Mouse (Mus musculus): ENCODE measurements around the gene Hsd3b6. TPM values are rescaled to one million over a fixed set of nuclear protein-coding genes. Genes with fewer than 3 reads are reported as not detected.

Hsd3b6 gene
- 0.48 and 1.2 TPM in 2 replicates for polyA plus RNA-seq (2014; fragmentation: Nextera tagmentation; extraction: Ambion mirVana)

DNA sequence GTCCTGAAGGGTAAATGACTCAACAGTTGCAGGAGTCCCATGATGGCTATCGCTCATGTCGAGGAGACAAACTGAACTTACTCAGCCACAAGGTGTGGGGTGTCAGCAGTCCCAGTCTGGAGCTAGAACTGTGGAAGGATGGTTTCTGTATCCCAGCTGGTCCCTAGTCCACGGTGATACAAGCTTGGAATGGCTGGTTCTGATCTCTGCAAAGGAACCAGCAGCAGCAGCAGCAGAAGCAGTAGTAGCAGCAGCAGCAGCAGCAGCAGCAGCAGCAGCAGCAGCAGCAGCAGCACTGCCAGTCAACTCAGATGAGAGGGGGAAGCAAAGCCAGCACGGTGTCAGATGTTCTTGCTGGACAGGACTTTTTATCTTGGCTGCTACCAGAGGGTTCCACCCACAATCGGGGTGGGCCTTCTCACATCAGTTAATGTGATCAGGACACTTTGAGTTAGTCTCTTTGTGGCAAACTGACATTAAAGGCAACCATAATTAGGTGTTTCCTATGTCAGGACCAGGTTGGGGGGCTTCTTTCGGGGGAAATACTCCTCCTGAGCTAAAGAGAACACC is at the start of gene Hsd3b6:
Gene Hsd3b6 (minus strand): TSS at position 343 of the 570 bp plus-strand sequence.
- DNase-seq (ENCODE audit: low spot score), result no peak
- H3K27me3 ChIP-seq (ENCODE audit: control insufficient read depth, insufficient read depth, low read length), result no peaks in the 10 kb centered on the region
- H3K9me3 ChIP-seq (ENCODE audit: control insufficient read depth, low read length), result no peaks in the 10 kb centered on the region
- no peak for ATAC-seq (ENCODE audit: low FRiP score)
- H3K4me2 ChIP-seq (replicated peaks), result no peak within 1 kb of the TSS
- 81% methylated on average over 6 of the region's 6 CpGs for WGBS
- H3K9ac ChIP-seq, result no peak within 1 kb of the TSS
- H3K4me1 ChIP-seq (replicated peaks; ENCODE audit: control insufficient read depth, insufficient read depth, low read length), result no peaks in the 10 kb centered on the region
- no peaks in the 10 kb centered on the region for H3K36me3 ChIP-seq (replicated peaks; ENCODE audit: control insufficient read depth, insufficient read depth)
- no peak within 1 kb of the TSS for H3K27ac ChIP-seq
- no peak within 1 kb of the TSS for H3K4me3 ChIP-seq (replicated peaks; ENCODE audit: low read length)

- Histone ChIP-seq H3K27me3 (ENCODE audit: control insufficient read depth, insufficient read depth, low read length) (no peaks in the 10 kb centered on the region), H3K36me3 (replicated peaks; ENCODE audit: control insufficient read depth, insufficient read depth) (no peaks in the 10 kb centered on the region), H3K9me3 (ENCODE audit: control insufficient read depth, low read length) (no peaks in the 10 kb centered on the region), H3K4me3 (replicated peaks; ENCODE audit: low read length) (no peak overlapping the region), H3K9ac (no peak overlapping the region), H3K4me2 (replicated peaks) (no peak overlapping the region), H3K27ac (no peak overlapping the region), H3K4me1 (replicated peaks; ENCODE audit: control insufficient read depth, insufficient read depth, low read length) (no peaks in the 10 kb centered on the region)
- ATAC-seq (ENCODE audit: low FRiP score) (no peak), DNase-seq (ENCODE audit: low spot score) (no peak)
- WGBS, result 95% methylated on average over 1 of the region's 1 CpGs
Measured at GRCm38 (mm10) chr3:98862800-98863199, 48.6 kb upstream of the Hsd3b6 start.

DNA sequence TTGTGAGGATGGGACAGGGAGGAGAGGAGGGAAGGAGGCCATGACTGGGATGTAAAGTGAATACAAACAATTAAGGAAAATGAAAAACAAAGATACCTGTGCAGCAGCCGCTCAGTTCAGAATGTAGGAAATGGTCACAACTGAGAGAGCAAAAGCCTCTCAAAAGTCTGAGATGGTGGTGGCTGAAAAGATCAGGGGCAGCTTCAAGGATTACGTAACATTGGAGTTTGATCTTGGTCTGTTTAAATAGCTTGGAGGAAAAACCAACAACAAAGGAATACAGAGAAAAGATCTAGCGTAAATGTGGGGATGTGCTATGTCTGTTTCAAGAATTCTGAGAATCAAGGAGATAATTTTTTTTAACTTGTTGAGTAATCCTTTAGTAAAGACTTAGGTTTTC is 45.3 kb upstream of the Hsd3b6 start, which contains the start of gene Hsd3b1:
Gene Hsd3b1 (minus strand): TSS at position 219 of the 400 bp plus-strand sequence.
- Histone ChIP-seq H3K4me1 (replicated peaks; ENCODE audit: control insufficient read depth, insufficient read depth, low read length) (no peaks in the 10 kb centered on the region), H3K4me2 (replicated peaks) (no peak within 1 kb of the TSS), H3K27me3 (ENCODE audit: control insufficient read depth, insufficient read depth, low read length) (no peaks in the 10 kb centered on the region), H3K36me3 (replicated peaks; ENCODE audit: control insufficient read depth, insufficient read depth) (no peaks in the 10 kb centered on the region), H3K4me3 (replicated peaks; ENCODE audit: low read length) (no peak within 1 kb of the TSS), H3K9me3 (ENCODE audit: control insufficient read depth, low read length) (no peaks in the 10 kb centered on the region), H3K9ac (no peak within 1 kb of the TSS), H3K27ac (no peak within 1 kb of the TSS)
- DNase-seq (ENCODE audit: low spot score), result no peak
- no peak for ATAC-seq (ENCODE audit: low FRiP score)
- 88% methylated on average over 3 of the region's 3 CpGs for WGBS

DNA sequence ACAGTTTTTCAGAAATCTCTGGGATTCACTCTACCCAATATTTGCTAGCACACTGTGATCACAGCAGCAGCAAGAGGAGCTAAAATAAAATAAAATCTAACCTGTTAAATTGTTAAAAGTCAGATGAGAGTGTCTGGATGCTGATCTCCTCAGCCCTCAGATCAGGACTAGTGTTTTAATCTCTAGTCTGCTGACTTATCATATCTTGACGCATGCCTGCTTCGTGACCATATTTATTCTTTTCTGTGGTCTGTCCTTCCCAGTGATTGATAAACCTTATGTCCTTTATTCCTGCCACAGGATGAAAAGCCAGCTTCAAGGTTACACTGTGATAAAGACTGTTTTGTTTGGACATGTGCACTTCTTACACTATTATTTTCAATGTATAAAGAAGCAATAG is 43.8 kb upstream of the Hsd3b6 start:
- Histone ChIP-seq H3K36me3 (replicated peaks; ENCODE audit: control insufficient read depth, insufficient read depth) (no peaks in the 10 kb centered on the region), H3K4me1 (replicated peaks; ENCODE audit: control insufficient read depth, insufficient read depth, low read length) (no peaks in the 10 kb centered on the region), H3K9me3 (ENCODE audit: control insufficient read depth, low read length) (no peaks in the 10 kb centered on the region), H3K9ac (no peak overlapping the region), H3K27me3 (ENCODE audit: control insufficient read depth, insufficient read depth, low read length) (no peaks in the 10 kb centered on the region), H3K27ac (no peak overlapping the region), H3K4me3 (replicated peaks; ENCODE audit: low read length) (no peak overlapping the region), H3K4me2 (replicated peaks) (no peak overlapping the region)
- ATAC-seq (ENCODE audit: low FRiP score), result no peak
- DNase-seq (ENCODE audit: low spot score), result no peak
- 93% methylated on average over 2 of the region's 2 CpGs for WGBS

DNA sequence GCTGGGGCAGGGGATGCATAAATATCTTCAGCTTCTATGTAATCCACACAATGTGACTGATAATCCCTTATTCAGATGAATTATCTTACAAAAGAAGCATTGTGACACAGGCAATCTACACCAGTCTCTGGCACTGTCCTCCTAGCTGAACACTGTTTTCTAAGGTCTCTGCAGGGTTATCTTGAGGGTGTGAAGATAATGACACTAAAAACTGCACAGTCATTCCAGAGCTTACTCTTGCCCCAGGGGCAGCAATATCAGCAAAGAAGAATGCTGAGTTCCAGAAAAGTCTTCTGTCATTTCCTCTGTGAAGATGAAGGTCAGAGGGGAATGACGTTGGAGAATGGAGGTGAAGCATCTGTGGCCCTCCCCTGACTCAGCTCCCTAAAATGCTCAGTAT is 42.6 kb upstream of the Hsd3b6 start:
- WGBS, result 75% methylated on average over 1 of the region's 1 CpGs
- DNase-seq (ENCODE audit: low spot score), result no peak

DNA sequence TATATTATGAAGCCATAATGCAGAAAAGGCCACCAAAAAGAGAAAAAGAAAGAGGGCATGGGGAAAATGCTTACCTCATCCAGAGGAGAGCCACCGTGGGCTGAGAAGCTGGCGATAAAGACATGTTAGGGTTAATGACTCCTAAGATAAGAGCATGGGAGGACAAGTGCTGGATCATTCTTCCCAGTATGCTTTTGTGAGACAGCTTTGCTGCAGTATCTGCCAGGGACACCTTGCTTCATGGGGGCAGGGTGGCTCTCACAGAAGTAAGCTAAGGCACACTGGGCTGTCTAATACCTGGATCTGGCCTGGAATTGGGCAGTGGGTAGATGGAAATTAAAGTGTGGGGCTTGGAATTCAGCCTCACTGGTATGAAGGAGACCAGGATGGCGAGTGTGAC is 40.9 kb upstream of the Hsd3b6 start:
- Histone ChIP-seq H3K4me1 (replicated peaks; ENCODE audit: control insufficient read depth, insufficient read depth, low read length) (no peaks in the 10 kb centered on the region), H3K36me3 (replicated peaks; ENCODE audit: control insufficient read depth, insufficient read depth) (no peaks in the 10 kb centered on the region), H3K27ac (no peak overlapping the region), H3K4me2 (replicated peaks) (no peak overlapping the region), H3K4me3 (replicated peaks; ENCODE audit: low read length) (no peak overlapping the region), H3K9me3 (ENCODE audit: control insufficient read depth, low read length) (no peaks in the 10 kb centered on the region), H3K27me3 (ENCODE audit: control insufficient read depth, insufficient read depth, low read length) (no peaks in the 10 kb centered on the region), H3K9ac (no peak overlapping the region)
- DNase-seq (ENCODE audit: low spot score) (no peak), ATAC-seq (ENCODE audit: low FRiP score) (no peak)
- 85% methylated on average over 3 of the region's 3 CpGs for WGBS

More for the DNA sequence above, 42.6 kb upstream of the Hsd3b6 start:
- no peak overlapping the region for H3K9ac ChIP-seq
- ATAC-seq (ENCODE audit: low FRiP score), result no peak
- H3K9me3 ChIP-seq (ENCODE audit: control insufficient read depth, low read length), result no peaks in the 10 kb centered on the region
- no peak overlapping the region for H3K4me3 ChIP-seq (replicated peaks; ENCODE audit: low read length)
- H3K36me3 ChIP-seq (replicated peaks; ENCODE audit: control insufficient read depth, insufficient read depth), result no peaks in the 10 kb centered on the region
- no peaks in the 10 kb centered on the region for H3K27me3 ChIP-seq (ENCODE audit: control insufficient read depth, insufficient read depth, low read length)
- H3K4me1 ChIP-seq (replicated peaks; ENCODE audit: control insufficient read depth, insufficient read depth, low read length), result no peaks in the 10 kb centered on the region
- H3K4me2 ChIP-seq (replicated peaks), result no peak overlapping the region
- no peak overlapping the region for H3K27ac ChIP-seq

DNA sequence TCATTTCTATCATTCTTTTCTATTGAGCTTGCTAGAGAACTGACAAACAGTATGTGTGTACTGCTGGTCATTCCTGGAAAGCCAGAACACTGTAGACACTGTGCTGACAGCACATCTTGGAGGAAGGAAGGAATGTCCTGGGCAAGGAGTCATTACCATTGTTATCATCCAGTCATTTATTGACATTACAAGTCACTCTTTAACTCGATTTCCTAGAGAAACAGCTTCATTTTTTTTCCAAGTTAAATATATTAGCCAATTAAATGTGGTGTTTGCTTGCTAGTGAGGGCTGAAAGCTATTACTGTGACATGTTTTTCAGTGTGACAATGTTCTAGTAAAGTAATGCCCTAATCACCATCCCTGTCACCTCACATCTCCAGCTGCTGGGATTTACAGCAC is 39.4 kb upstream of the Hsd3b6 start:
- DNase-seq (ENCODE audit: low spot score) (no peak), ATAC-seq (ENCODE audit: low FRiP score) (no peak)
- no peak overlapping the region for H3K27ac ChIP-seq
- no peaks in the 10 kb centered on the region for H3K4me1 ChIP-seq (replicated peaks; ENCODE audit: control insufficient read depth, insufficient read depth, low read length)
- no peaks in the 10 kb centered on the region for H3K36me3 ChIP-seq (replicated peaks; ENCODE audit: control insufficient read depth, insufficient read depth)
- no peak overlapping the region for H3K9ac ChIP-seq
- no peak overlapping the region for H3K4me2 ChIP-seq (replicated peaks)
- H3K4me3 ChIP-seq (replicated peaks; ENCODE audit: low read length), result no peak overlapping the region
- WGBS, result 38% methylated on average over 1 of the region's 1 CpGs
- H3K9me3 ChIP-seq (ENCODE audit: control insufficient read depth, low read length), result no peaks in the 10 kb centered on the region
- H3K27me3 ChIP-seq (ENCODE audit: control insufficient read depth, insufficient read depth, low read length), result no peaks in the 10 kb centered on the region

GRCm38 (mm10) chr3:98853051-98853450 is 38.8 kb upstream of the Hsd3b6 start:
- Histone ChIP-seq H3K27me3 (ENCODE audit: control insufficient read depth, insufficient read depth, low read length) (no peaks in the 10 kb centered on the region), H3K9ac (no peak overlapping the region), H3K4me1 (replicated peaks; ENCODE audit: control insufficient read depth, insufficient read depth, low read length) (no peaks in the 10 kb centered on the region), H3K4me3 (replicated peaks; ENCODE audit: low read length) (no peak overlapping the region), H3K9me3 (ENCODE audit: control insufficient read depth, low read length) (no peaks in the 10 kb centered on the region), H3K4me2 (replicated peaks) (no peak overlapping the region), H3K27ac (no peak overlapping the region), H3K36me3 (replicated peaks; ENCODE audit: control insufficient read depth, insufficient read depth) (no peaks in the 10 kb centered on the region)
- DNase-seq (ENCODE audit: low spot score), result no peak
- ATAC-seq (ENCODE audit: low FRiP score), result no peak
- WGBS, result 96% methylated on average over 3 of the region's 3 CpGs

GRCm38 (mm10) chr3:98852631-98853030 is 38.4 kb upstream of the Hsd3b6 start:
- WGBS, result 91% methylated on average over 6 of the region's 6 CpGs

GRCm38 (mm10) chr3:98851853-98852252 is 37.6 kb upstream of the Hsd3b6 start:
- Histone ChIP-seq H3K4me3 (replicated peaks; ENCODE audit: low read length) (no peak overlapping the region), H3K36me3 (replicated peaks; ENCODE audit: control insufficient read depth, insufficient read depth) (no peaks in the 10 kb centered on the region), H3K9me3 (ENCODE audit: control insufficient read depth, low read length) (no peaks in the 10 kb centered on the region), H3K27ac (no peak overlapping the region), H3K4me1 (replicated peaks; ENCODE audit: control insufficient read depth, insufficient read depth, low read length) (no peaks in the 10 kb centered on the region), H3K27me3 (ENCODE audit: control insufficient read depth, insufficient read depth, low read length) (no peaks in the 10 kb centered on the region), H3K4me2 (replicated peaks) (no peak overlapping the region), H3K9ac (no peak overlapping the region)
- 76% methylated on average over 2 of the region's 2 CpGs for WGBS
- ATAC-seq (ENCODE audit: low FRiP score), result no peak
- DNase-seq (ENCODE audit: low spot score), result no peak

More at GRCm38 (mm10) chr3:98852631-98853030, 38.4 kb upstream of the Hsd3b6 start:
- Histone ChIP-seq H3K4me1 (replicated peaks; ENCODE audit: control insufficient read depth, insufficient read depth, low read length) (no peaks in the 10 kb centered on the region), H3K27me3 (ENCODE audit: control insufficient read depth, insufficient read depth, low read length) (no peaks in the 10 kb centered on the region), H3K9ac (no peak overlapping the region), H3K4me3 (replicated peaks; ENCODE audit: low read length) (no peak overlapping the region), H3K27ac (no peak overlapping the region), H3K4me2 (replicated peaks) (no peak overlapping the region), H3K9me3 (ENCODE audit: control insufficient read depth, low read length) (no peaks in the 10 kb centered on the region), H3K36me3 (replicated peaks; ENCODE audit: control insufficient read depth, insufficient read depth) (no peaks in the 10 kb centered on the region)
- DNase-seq (ENCODE audit: low spot score) (no peak), ATAC-seq (ENCODE audit: low FRiP score) (no peak)

Data from hindbrain, embryonic 14.5 days (tissue).